Mouse (Mus musculus) MEL (cell line): ENCODE results near the gene Sorbs1. TPM values are rescaled to one million over a fixed set of nuclear protein-coding genes. Genes with fewer than 3 reads are reported as not detected.

Source experiments
- DNase-seq: peaks from one replicate; pipeline ENCODE4 v3.0.0; 2011; ENCODE audit warnings: low read depth, low spot score
- H3K27ac ChIP-seq: 2 replicates; pipeline ENCODE4 v1.5.1; 2012; ENCODE audit warnings: low read depth, mild to moderate bottlenecking, control low read depth, low read length, moderate library complexity; ENCODE audit not compliant: control insufficient read depth
- H3K27me3 ChIP-seq, 2 experiments: fragments of 150-350 bp in 1 of 2; sonication (generic) in 1 of 2; 2 replicates each; pipeline ENCODE4 v1.6.1; 2012; ENCODE audit warnings: low read length in 2 of 2, mild to moderate bottlenecking in 2 of 2, improper control_type of control experiment in 1 of 2, moderate library complexity in 1 of 2; ENCODE audit not compliant: insufficient read depth in 2 of 2, control insufficient read depth in 1 of 2
- H3K36me3 ChIP-seq, 2 experiments: 2 replicates each; pipeline ENCODE4 v1.6.1; 2012 to 2014; ENCODE audit warnings: low read length in 2 of 2, improper control_type of control experiment in 1 of 2, inconsistent platforms in 1 of 2, mild to moderate bottlenecking in 1 of 2; ENCODE audit not compliant: insufficient read depth in 2 of 2, control insufficient read depth in 1 of 2
- H3K4me1 ChIP-seq, 2 experiments: fragments of 150-350 bp in 1 of 2; sonication (generic) in 1 of 2; 2 replicates each; pipeline ENCODE4 v1.6.1; 2012; ENCODE audit warnings: low read length in 2 of 2, improper control_type of control experiment in 1 of 2, mild to moderate bottlenecking in 1 of 2; ENCODE audit not compliant: insufficient read depth in 2 of 2, control insufficient read depth in 1 of 2
- H3K4me3 ChIP-seq, 2 experiments: fragments of 150-350 bp in 1 of 2; sonication (generic) in 1 of 2; 2 replicates each; pipeline ENCODE4 v1.5.1; 2012; ENCODE audit warnings: low read depth in 2 of 2, low read length in 2 of 2, mild to moderate bottlenecking in 2 of 2, moderate library complexity in 2 of 2, control low read depth in 1 of 2, improper control_type of control experiment in 1 of 2; ENCODE audit not compliant: control insufficient read depth in 1 of 2, insufficient read depth in 1 of 2
- H3K79me2 ChIP-seq: 2 replicates; pipeline ENCODE4 v1.6.1; 2012; ENCODE audit warnings: mild to moderate bottlenecking, low read length, moderate library complexity; ENCODE audit not compliant: control insufficient read depth, poor library complexity, insufficient read depth
- H3K9ac ChIP-seq: 2 replicates; pipeline ENCODE4 v1.6.1; 2012; ENCODE audit warnings: low read depth, mild to moderate bottlenecking, control low read depth, low read length, moderate library complexity; ENCODE audit not compliant: control insufficient read depth, poor library complexity, severe bottlenecking
- H3K9me3 ChIP-seq: fragments of 150-350 bp; sonication (generic); replicated peaks from 2 replicates; pipeline ENCODE4 v1.6.1; 2012; ENCODE audit warnings: mild to moderate bottlenecking, low read length, improper control_type of control experiment, moderate library complexity; ENCODE audit not compliant: insufficient read depth
- EP300 ChIP-seq, 2 experiments: IDR thresholded peaks; 2 replicates each; pipeline ENCODE4 v1.6.1; 2011; ENCODE audit warnings: improper control_type of control experiment in 2 of 2, low read length in 2 of 2, low read depth in 1 of 2, mild to moderate bottlenecking in 1 of 2
- GATA1 ChIP-seq: IDR thresholded peaks from 2 replicates; pipeline ENCODE4 v1.6.1; 2011; ENCODE audit warnings: low read depth, low read length, improper control_type of control experiment
- HCFC1 ChIP-seq: IDR thresholded peaks from 2 replicates; pipeline ENCODE4 v1.6.1; 2012; ENCODE audit warnings: low read depth, mild to moderate bottlenecking, inconsistent platforms, low read length, improper control_type of control experiment, moderate library complexity
- MAX ChIP-seq: IDR thresholded peaks from 2 replicates; pipeline ENCODE4 v1.6.1; 2011; ENCODE audit warnings: low read length, improper control_type of control experiment
- MYB ChIP-seq: IDR thresholded peaks from 2 replicates; pipeline ENCODE4 v1.6.1; 2011; ENCODE audit warnings: mild to moderate bottlenecking, low read depth, low read length, improper control_type of control experiment
- POLR2A ChIP-seq, 2 experiments: IDR thresholded peaks; 2 replicates each; pipeline ENCODE4 v1.6.1; 2011 to 2012; ENCODE audit warnings: low read length in 2 of 2, mild to moderate bottlenecking in 2 of 2, control low read depth in 1 of 2, improper control_type of control experiment in 1 of 2, low read depth in 1 of 2, moderate library complexity in 1 of 2; ENCODE audit not compliant: control insufficient read depth in 1 of 2, insufficient read depth in 1 of 2, poor library complexity in 1 of 2
- RAD21 ChIP-seq: IDR thresholded peaks from 2 replicates; pipeline ENCODE4 v1.6.1; 2011; ENCODE audit warnings: mild to moderate bottlenecking, low read depth, low read length, improper control_type of control experiment
- RCOR1 ChIP-seq: IDR thresholded peaks from 2 replicates; pipeline ENCODE4 v1.6.1; 2012; ENCODE audit warnings: low read depth, mild to moderate bottlenecking, inconsistent platforms, low read length, improper control_type of control experiment
- SMC3 ChIP-seq: IDR thresholded peaks from 2 replicates; pipeline ENCODE4 v1.6.1; 2011; ENCODE audit warnings: low read depth, low read length, improper control_type of control experiment
- TAL1 ChIP-seq: IDR thresholded peaks from 2 replicates; pipeline ENCODE4 v1.6.1; 2012; ENCODE audit warnings: mild to moderate bottlenecking, inconsistent platforms, low read length, moderate library complexity, mixed read lengths
- TCF12 ChIP-seq: IDR thresholded peaks from 2 replicates; pipeline ENCODE4 v1.6.1; 2014; ENCODE audit warnings: low read depth, mild to moderate bottlenecking, inconsistent platforms, low read length, improper control_type of control experiment, moderate library complexity
- UBTF ChIP-seq: IDR thresholded peaks from 2 replicates; pipeline ENCODE4 v1.6.1; 2012; ENCODE audit warnings: low read depth, mild to moderate bottlenecking, inconsistent platforms, low read length, improper control_type of control experiment, moderate library complexity, borderline replicate concordance; ENCODE audit not compliant: insufficient read depth
- USF2 ChIP-seq, 2 experiments: IDR thresholded peaks; 2 replicates each; pipeline ENCODE4 v1.6.1; 2011 to 2012; ENCODE audit warnings: improper control_type of control experiment in 2 of 2, low read length in 2 of 2, borderline replicate concordance in 1 of 2, inconsistent platforms in 1 of 2, low read depth in 1 of 2, mild to moderate bottlenecking in 1 of 2; ENCODE audit not compliant: insufficient read depth in 1 of 2
- ZNF384 ChIP-seq: IDR thresholded peaks from 2 replicates; pipeline ENCODE4 v1.6.1; 2012; ENCODE audit warnings: low read depth, mild to moderate bottlenecking, inconsistent platforms, low read length, improper control_type of control experiment
- polyA plus RNA-seq, 2 experiments: library from polyadenylated mRNA; stranded (reverse) in 1 of 2; unstranded in 1 of 2; fragments of >175 nt in 1 of 2; fragments of >200 nt in 1 of 2; gene quantifications; 2 replicates each; pipeline versions ENCODE4 v1.2.1 to v1.2.4; 2012; ENCODE audit warnings: low replicate concordance in 2 of 2, low read depth in 1 of 2; ENCODE audit not compliant: insufficient read length in 2 of 2, insufficient read depth in 1 of 2, missing spikeins in 1 of 2
- total RNA-seq: library from RNA; depleted of rRNA; stranded (reverse); fragments of 300-350 nt; gene quantifications from 2 replicates; pipeline ENCODE4 v1.2.3, GENCODE M21; 2012

Gene Sorbs1
- total and polyA plus RNA-seq, 3 experiments: 1.3 to 5.3 TPM; not detected in 1

DNA sequence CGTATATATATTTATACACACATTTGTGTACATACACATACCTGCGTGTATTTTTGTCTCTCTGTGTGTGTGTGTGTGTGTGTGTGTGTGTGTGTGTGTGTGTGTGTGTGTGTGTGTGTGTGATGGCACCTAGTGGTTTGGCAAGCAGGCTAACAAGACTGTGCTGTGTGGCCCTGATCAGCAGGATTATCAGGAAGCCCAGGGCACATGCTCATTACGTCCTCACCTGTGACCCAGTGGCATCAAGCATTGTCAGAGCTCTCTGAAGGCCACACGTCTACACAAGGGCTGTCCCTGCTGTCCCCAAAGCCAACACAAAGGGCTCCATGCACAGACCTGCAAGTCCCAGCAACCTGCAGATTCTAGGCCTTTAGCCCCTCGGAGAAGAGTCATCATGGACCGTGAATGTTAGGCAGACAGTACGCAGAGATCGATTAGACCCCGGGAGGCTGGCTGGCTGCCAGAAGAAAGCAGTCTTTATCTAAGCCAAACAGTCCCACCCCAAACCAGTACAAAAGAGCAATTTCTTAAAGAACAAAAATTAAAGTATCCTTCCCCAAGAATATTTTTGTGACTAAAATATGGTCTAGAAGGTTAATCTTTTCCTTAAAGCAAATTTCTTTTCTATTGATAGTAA lies 52.6 kb downstream of the Sorbs1 start:
- no peaks in the 10 kb centered on the region for H3K9me3 ChIP-seq
- no peaks in the 10 kb centered on the region for H3K79me2 ChIP-seq
- peak; percentile 70 for DNase-seq
- peaks cover 1 to 16% of the 10 kb centered on the region in 2 experiments; a peak in 3 of 4 replicates for H3K4me1 ChIP-seq
- H3K27ac ChIP-seq: no peak overlapping the region
- H3K9ac ChIP-seq: no peak overlapping the region
- no peak overlapping the region for H3K4me3 ChIP-seq
- TF ChIP-seq GATA1: peak; percentile 70
- TF ChIP-seq HCFC1: no peak
- 0 out of 2 replicates have a peak, but pooled peaks have one; percentile 37 for TF ChIP-seq RCOR1
- TF ChIP-seq UBTF: no peak
- no peak for TF ChIP-seq POLR2A (IDR thresholded peaks at IDR 0.05; ENCODE audit: control insufficient read depth in 1 of 2, insufficient read depth in 1 of 2, low read depth in 1 of 2, low read length in 2 of 2, poor library complexity in 1 of 2)
- TF ChIP-seq SMC3: no peak
- peak; percentile 35 to 52; a peak in 3 of 4 replicates for TF ChIP-seq EP300 (IDR thresholded peaks at IDR 0.05; ENCODE audit: low read depth in 1 of 2, low read length in 2 of 2)
- TF ChIP-seq TAL1: peak; percentile 39
- peaks cover 0 to 3% of the 10 kb centered on the region in 2 experiments; a peak in 2 of 4 replicates for H3K36me3 ChIP-seq
- H3K27me3 ChIP-seq: no peaks in the 10 kb centered on the region

GRCm38 (mm10) chr19:40459338-40459737 lies 54.2 kb downstream of the Sorbs1 start:
- no peaks in the 10 kb centered on the region for H3K79me2 ChIP-seq
- H3K9ac ChIP-seq: no peak overlapping the region
- H3K27me3 ChIP-seq: no peaks in the 10 kb centered on the region
- no peak overlapping the region for H3K4me3 ChIP-seq
- H3K4me1 ChIP-seq: peaks cover 1 to 16% of the 10 kb centered on the region in 2 experiments; a peak in 3 of 4 replicates
- peak; percentile 36 for DNase-seq
- no peak for TF ChIP-seq RAD21
- TF ChIP-seq RCOR1: peak; percentile 94
- 0 out of 2 replicates have a peak, but pooled peaks have one; percentile 14 for TF ChIP-seq TCF12
- TF ChIP-seq MAX: no peak
- TF ChIP-seq UBTF: no peak
- TF ChIP-seq MYB: no peak
- TF ChIP-seq ZNF384: no peak
- peak; percentile 76 for TF ChIP-seq GATA1
- peak in 1 of 2 experiments; percentile 58; a peak in 2 of 4 replicates for TF ChIP-seq EP300 (IDR thresholded peaks at IDR 0.05; ENCODE audit: low read depth in 1 of 2, low read length in 2 of 2)
- no peak for TF ChIP-seq TAL1
- TF ChIP-seq USF2 (IDR thresholded peaks at IDR 0.05; ENCODE audit: borderline replicate concordance in 1 of 2, insufficient read depth in 1 of 2, low read depth in 1 of 2, low read length in 2 of 2): no peak
- TF ChIP-seq, all 39 proteins: peak for 4
- no peaks in the 10 kb centered on the region for H3K9me3 ChIP-seq
- peaks cover 0 to 3% of the 10 kb centered on the region in 2 experiments; a peak in 2 of 4 replicates for H3K36me3 ChIP-seq
- no peak overlapping the region for H3K27ac ChIP-seq
